Mouse (Mus musculus) c-Kit-positive CD71-positive TER-119-positive erythroid progenitor cells, embryonic 14.5 days (primary cell): ENCODE measurements around the gene Rpl13.
"Not testable (repeated sequence)": the region's sequence is repeated elsewhere in the genome, so short reads cannot be mapped to it uniquely, and the experiment has no call there.

Experiments
- DNase-seq: peaks from one replicate; pipeline ENCODE4 v3.0.0-alpha.2; 2013; ENCODE audit warnings: low spot score

Gene Rpl13

DNA sequence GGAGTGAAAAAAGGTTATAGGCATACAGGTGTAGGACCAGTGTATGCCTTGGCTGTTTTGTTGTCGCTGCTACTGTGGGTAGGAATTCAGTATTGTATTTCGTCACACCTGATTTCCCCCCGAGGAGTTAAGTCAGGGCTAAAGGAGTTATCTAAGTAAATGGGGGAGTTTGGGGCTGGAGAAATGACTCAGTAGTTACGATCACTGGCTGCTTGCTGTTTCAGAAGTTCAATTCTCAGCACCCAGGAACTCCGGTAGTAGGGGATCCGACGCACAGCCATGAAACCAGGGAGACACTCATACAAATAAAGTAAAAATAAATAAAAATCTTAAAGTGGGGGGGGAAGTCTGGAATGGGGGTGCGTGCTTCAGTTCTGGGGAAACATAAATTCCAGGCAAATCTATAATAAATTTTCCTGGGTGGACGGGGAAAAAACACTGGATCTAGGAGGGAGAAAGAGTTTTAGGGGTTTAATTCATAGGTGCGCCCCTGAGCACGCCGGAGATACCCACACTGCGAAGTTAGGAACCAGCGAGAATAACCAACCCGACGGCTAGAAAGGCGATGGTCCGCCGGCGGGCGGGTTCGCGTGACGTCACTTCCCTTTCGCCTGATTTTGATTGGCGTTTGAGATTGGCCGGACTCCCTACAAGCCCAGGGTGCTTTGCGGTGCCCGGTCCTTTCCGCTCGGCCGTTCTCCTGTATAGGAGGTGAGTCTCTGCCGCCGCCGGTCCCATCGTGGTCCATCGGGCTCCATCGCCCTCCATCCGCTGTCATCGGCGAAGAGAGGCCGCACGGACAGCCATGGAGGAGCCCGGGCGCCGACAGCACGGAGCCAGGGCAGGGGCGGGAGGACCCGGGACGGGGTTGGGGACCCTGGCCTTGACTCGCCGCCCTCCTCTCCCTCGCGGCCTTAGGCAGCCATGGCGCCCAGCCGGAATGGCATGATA lies at the start of gene Rpl13:
Gene Rpl13 (plus strand): TSS at position 616 of the 951 bp plus-strand sequence.
- DNase-seq: peak; percentile 94

DNA sequence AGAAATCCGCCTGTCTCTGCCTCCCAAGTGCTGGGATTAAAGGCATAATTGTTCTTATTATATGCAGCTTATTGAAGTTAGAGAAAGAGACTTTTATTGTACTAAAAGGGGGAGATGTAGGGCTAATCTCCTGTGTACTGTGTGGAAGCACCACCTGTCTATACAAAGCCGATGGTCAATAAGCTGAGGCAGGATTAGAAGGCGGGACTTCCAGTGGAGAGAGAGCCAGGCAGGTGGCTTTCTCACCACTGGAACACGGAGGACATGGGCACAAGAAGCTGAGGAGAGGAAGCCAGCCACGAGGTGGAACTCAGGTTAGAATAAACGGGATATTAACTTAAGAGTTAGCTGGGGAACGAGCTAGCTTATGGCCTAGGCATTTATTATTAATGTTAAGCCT lies 39.4 kb upstream of the Rpl13 start, which contains the start of gene Spg7:
Gene Spg7 (plus strand): TSS at position 222 of the 400 bp plus-strand sequence.
- no peak for DNase-seq

DNA sequence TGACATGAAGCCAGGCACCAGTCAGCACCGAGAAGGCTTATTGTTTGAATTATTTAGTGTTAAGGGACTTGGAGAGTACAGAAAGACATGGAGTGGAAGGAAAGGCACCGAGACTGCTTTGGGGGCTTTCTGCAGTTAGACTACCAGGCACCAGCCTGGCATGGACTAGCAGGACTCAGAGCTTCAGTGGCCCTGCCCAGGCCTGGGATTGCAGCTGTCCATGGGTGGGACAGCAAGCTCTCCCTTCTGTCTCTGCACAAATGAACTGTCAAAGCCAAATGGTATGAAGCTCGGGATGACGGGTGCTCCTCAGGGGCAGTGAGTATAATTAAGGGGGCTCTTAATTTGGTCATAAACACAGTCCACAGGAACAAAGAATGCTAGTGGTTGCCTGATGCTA lies 38.1 kb upstream of the Rpl13 start:
- no peak for DNase-seq

DNA sequence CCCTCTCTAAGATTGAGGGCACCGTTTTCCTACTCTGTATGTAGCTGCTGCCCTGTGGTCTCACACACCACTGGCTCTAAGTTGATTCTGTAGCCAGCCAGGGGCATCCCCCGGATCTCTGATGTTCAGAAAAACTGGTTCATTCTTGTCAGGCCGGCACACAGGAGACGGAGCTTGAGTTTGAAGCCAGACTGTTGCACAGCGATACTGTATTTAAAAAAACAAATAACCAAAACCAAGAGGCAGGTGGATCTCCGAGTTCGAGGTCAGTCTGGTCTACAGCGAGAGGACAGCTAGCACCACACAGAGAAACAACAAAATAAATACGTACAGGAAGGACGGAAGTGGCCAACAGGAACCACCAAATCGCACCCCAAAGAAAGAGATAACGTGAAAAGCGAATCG lies 37.3 kb upstream of the Rpl13 start:
- no peak for DNase-seq

DNA sequence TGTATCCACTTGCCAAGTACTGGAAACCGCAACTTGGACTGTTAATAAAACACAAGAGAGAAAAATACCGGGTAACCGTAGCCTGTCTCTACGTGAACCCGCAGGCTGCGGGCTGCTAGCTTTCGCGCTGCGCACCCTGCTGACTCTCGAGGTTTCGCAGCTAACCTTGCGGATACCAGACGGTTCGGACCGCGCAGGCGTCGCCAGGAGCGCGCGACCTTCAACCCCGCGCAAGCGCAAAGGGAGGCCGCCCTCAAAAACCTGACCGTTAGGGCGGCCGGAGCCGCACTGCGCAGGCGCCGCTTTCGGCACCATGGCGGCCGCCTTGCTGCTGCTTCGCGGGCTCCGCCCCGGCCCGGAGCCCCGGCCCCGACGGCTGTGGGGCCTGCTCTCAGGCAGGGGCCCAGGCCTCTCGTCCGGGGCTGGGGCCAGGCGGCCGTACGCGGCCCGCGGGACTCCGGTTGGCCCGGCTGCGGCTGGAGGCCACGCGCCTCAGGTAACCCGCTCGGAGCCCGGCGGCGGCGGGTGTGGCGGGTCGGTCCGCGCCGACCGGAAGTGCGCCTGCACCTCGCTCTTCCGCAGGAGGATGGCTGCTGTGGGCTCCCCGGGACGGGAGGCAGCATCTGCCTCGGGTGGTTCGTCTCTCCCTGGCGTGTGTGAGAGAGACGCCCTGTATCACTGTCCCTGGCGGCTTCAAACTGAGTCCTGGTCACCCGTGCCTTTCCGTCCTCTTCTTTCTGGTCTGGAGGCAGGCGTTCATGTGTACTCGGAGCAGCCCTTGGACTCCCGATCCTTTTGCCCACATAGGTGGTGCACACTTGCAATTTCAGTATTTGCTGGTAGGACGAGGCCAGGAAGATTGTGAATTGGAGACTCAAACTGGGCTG lies 36.7 kb upstream of the Rpl13 start:
- peak; percentile 94 for DNase-seq

DNA sequence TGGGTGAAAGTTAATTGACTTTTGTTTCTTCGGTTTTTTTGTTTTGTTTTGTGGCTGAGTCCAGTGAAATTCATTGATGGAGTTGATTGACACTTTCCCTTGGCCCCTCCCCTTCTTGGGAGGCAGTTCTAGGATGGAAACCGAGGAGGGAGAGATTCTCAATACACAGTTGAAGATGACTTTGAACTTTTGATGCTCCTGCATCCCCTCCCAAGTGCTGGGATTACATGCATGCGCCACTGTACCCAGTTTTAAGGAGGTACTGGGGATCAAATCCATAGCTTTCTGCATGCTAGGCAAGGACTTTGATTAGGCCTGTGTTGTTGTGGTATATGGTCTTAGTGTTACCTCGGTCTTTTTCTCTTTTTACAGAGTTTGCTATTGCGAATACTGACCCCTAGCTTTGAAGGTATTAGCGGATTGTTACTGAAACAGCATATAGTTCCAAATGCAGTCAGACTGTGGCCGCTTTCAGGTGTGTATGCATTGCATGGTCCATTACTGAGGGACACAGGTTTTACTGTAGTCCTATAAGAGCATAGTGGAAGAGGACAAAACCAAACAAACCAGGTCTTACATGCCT lies 36.0 kb upstream of the Rpl13 start:
- DNase-seq: no peak

DNA sequence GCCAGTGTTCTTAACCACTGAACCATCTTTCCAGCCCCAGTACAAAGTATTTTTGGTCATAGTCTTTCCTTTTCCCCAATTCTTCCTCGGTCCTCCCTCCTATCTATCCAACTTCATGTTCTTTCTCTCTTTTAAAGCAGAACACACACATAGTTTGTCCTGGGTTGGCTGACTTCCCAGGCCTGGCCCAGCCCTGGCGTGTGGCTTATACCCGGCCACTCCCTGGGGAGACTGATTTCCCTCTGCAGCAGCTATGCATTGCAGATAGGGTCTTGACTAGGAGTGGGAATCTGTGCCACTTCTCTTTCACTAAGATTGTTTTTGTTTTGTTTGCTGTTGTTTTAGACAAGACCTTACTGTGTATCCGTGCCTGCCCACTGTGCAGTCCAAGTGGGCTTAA lies 31.0 kb upstream of the Rpl13 start:
- no peak for DNase-seq

DNA sequence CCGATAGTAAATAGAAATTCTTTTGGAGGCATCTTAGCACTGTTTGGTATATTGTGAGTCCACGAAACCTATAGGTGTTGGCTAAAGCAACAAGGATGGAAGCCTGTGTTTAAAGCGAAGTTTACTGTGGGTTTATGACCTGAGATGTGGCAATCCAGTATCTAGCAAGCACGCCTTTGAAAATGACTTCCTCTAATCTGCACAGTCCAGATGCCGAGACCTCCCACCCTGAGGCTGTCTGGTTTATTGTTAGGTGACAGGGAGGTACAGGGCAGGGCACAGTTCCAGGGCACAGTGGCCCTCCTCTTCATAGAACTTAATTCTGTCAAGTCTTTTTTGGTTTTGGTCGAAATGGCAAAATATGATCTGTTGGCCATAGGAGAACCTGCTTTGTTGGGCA lies 24.9 kb upstream of the Rpl13 start:
- no peak for DNase-seq

DNA sequence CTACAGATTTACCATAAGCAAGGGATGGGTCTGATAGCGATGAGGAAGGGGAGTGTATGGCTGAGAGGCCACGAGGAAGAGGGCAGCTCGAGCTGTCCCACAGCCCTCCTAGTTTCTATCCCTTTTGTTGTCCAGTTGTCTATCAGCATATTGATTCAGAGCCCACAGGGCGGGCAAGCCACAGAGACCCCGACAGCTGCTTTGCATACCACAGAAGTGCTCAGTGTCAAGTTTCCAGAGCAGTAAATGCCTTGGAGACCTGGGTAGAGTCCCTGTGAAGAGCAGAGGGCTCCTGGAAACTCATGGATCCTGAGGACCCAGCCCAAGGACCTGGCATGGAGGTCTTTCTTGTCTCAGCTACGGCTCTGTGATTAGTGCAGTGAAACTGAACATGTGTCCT lies 19.2 kb upstream of the Rpl13 start:
- no peak for DNase-seq

DNA sequence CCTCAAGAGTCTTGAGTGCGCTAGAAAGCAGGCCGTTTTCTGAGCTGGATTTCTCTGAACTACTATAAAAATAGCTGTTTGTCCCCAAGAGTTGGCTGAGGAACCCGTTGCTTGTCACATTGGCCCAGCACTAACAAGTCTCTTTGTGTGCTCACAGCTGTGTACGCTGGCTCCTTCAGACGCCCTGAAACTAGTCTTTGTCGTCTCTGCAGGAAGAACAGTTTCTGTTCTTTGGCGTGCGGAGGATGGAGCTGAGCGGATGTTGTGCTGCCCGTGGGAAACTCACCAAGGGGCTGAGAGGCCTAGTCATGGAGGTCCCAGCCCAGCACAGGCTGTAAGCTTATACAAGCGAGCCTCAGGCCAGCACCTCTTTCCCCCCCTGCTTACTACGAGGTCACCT lies 18.5 kb upstream of the Rpl13 start:
- no peak for DNase-seq

DNA sequence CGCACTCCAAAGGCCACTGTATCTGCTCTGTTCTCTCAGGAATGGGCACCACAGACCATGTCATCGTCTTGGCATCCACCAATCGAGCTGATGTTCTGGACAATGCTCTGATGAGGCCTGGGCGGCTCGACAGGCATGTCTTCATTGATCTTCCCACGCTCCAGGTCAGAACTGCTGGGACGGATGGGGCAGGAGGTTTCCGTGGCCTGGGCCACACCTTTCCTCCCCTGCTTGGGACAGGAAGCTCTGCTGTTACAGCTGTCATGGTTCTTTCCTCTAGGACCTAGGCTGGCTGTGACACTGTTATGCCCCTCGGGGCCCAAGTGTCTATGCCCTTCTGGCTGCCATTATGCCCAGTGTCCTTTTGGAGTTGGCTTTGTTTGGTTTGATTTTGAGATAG lies 14.9 kb upstream of the Rpl13 start:
- no peak for DNase-seq

DNA sequence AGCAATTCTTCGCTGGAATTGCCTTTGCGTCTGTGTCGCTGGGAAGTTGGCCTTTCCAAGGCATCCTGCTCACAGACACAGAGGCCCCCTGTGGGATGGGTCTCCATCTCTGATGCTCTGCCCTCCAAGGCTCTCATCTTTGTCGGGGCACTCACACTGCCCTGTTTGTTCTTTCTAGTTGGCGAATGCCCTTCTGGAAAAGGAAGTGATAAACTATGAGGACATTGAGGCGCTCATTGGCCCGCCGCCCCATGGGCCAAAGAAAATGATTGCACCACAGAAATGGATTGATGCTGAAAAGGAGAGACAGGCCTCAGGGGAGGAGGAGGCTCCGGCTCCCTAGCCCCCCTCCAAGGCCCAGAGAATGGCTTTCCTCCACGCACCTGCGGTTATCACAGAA lies 4.9 kb upstream of the Rpl13 start:
- no peak for DNase-seq

DNA sequence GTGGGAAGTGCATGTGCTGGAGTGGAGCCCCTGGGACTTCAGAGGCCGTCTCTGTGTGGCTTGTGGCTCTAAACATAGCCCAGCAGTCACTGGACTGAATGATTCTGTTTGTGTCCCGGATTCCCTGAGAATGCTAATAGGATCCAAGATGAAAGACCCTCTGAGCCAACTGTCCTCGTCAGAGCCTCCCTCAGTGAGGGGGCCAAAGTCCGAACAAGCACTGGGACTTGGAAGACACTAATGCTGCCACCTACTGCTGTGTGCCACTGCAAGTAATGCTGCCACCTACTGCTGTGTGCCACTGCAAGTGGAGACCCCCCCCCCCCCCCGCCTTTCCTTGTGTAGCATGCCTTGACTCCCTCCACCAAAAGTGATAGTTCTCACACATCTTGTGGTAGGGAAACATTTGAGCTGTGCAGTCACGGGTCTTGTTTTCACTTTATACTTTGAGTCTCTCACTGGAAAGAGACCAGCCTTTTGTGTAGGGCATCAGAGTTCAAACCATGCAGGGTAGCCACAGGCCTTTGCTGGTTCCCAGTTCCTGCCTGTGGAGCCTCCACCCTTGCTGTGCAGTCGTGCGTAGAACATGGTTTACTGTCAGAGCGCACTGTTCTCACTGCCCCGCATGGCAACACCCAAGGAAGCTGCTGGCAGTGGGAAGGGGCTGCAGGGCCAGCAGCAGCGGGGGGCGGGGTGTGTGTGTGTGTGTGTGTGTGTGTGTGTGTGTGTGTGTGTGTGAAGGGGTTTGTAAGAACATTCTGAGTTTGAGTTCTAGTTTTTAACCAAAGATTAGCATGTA lies 4.2 kb upstream of the Rpl13 start:
- no peak for DNase-seq

DNA sequence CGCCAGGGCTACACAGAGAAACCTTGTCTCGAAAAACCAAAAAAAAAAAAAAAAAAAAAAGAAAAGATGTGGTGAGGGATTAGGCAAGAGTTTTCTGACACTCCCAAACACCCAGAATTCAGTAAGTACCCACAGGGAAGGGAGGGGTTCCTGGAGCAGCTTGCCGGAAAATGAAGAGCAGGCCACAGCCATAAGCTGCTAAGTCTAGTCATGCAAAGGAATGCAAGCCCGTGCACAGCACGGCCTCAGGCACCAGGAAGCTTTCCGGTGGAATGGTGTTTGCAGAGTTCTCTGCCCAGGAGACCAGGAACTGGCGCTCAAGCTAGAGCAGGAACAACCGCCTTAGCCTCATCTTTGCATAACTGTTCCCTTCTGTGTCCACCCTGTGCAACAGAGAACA lies 1.9 kb upstream of the Rpl13 start:
- DNase-seq: no peak

DNA sequence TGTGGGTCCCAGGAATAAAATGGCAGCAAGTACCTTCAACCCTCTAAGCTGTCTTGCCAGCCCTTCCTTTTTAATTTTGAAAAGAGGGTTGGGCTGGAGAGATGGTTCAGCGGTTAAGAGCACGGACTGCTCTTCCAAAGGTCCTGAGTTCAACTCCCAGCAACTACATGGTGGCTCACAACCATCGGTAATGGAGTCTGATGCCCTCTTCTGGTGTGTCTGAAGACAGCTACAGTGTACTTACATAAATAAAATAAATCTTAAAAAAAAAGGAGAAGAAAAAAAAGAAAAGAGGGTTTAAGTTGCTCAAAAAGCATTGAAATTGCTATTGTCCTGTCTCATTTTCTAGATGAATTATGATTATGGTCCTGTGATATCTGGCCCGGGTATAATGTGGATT lies 906 bp upstream of the Rpl13 start:
- DNase-seq: no peak

DNA sequence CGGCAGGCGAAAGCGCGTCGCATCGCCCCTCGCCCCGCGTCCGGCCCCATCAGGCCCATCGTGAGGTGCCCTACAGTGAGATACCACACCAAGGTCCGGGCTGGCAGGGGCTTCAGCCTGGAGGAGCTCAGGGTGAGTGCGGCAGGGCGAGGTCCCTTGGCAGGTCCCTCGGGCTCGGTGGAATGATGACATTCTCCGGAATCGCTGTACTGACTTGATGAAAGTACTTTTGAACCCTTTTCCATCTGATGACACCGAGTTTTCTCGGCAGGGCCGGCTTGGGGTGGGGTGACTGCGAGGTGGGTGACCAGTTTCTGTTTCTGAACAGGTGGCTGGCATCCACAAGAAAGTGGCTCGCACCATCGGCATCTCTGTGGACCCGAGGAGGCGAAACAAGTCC lies 705 bp downstream of the Rpl13 start:
- not testable (repeated sequence) for DNase-seq

DNA sequence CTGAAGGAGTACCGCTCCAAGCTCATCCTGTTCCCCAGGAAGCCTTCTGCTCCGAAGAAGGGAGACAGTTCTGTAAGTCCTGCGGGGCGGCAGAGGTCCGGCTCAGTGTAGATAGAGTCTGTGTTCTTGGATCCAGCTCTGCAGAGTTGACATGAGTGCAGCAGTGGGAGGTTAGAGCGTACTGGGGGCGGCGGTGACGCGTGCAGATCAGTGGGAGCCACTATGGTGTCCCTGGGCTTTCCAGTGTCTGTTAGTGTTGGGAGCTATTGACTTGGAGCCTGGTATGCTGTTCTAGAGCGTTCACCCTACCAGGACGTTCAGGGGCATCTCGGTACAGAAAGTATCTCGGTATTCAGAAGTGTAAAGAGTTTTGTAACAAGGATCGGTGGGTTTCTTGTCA lies 1.1 kb downstream of the Rpl13 start:
- DNase-seq: no peak

DNA sequence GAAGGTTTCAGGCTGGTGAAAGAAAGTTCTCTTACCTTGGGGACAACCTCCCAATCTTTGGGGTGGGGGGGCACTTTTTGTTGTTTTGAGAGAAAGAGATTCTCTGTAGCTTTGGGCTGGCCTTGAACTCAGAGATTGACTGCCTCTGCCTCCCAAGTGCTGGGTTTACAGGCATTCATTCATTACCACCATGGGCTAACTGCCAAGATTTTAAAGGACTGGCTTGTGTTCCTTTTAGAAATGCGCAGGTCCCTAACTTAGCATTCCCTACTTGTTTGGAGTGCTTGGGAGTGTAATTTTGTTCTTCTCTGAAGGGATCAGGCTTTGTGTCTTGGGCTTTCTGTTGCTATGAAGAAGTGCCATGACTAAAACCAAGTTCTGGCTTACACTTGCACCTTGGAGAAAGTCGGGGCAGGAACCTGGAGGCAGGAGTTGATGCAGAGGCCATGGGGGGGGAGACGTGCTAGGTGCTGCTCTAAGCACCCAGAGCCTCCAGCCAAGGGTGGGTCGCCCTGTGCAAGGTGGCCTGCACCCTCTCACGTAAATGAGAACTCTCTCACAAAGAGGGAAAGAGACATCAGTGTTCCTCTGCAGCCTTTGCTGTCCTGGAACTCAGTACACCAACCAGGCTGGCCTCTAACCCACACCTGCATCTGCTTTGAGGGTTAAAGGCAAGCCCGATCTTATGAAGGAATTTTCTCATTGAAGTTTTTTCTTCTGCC lies 2.1 kb downstream of the Rpl13 start:
- no peak for DNase-seq

DNA sequence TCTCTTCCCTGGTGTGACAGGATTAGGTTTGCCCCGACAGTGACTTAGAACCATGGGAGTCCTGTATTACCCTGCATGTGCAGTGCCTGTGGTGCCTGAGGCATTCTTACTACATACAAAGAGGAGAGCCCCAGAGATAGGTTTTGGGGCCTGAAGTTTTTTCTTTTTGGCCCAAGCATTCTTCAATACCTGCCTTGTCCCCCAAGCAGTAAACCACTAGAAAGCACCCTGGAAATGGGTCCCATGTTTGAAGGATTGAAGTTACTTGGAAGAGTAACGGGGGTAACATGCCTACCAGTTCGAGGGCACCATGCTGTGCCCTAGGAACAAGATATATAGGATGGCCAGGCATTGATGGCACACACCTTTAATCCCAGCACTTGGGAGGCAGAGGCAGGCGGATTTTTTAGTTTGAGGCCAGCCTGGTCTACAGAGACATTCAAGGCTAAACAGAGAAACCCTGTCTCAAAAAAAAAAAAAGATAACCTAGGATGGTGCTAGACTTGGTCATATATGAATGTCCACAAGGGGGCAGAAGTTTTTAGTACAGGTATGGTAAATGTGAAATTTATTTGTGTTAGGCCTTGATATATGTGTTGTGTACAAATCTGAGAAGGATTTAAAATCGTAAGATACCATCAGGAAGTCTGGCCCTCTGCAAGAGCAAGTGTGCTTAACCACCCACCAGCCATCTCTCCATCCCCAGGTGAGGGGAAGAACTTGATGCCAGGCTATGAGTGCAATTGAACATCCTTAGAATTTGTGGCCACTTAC lies 3.6 kb downstream of the Rpl13 start:
- peak; percentile 72 for DNase-seq

DNA sequence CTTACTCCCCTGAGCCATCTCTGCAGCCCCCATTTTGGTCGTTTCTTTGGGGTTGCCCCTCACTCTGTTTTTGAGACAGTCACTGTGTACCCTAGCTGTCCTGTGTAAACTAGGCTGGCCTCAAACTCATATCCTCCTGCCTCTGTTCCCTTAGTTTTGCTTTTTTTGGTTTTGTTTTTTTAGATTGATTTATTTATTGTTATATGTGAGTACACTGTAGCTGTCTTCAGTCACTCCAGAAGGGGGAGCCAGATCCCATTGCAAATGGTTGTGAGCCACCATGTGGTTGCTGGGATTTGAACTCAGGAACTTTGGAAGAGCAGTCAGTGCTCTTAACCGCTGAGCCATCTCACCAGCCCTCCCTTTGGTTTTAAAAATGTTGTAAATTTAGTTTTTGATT lies 4.4 kb downstream of the Rpl13 start:
- no peak for DNase-seq
